Mouse (Mus musculus) cerebellum, adult 11 months (tissue): ENCODE measurements around the gene Trpm4.

Source experiments
- DNase-seq: peaks from one replicate; pipeline ENCODE4 v3.0.0; 2022

Gene Trpm4

DNA sequence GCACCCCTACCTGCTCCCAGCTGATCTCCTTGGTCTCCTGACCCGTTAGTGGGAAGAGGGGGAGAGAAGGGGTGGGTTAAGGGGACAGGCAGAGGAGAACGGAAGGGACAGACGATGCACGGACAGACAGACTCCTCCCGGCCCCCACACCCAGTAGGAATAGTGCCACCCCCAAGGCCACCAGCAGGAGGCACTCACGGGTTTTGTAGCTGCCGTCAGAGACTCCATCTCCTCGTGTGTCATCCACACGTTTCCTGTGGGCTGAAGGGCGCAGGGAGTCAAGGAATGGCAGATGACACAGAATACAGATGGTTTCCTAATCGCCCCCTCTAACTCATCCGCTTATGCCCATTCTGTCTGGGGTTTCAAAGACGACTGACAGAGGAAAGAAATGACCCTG lies 10.0 kb upstream of the Trpm4 start:
- DNase-seq, result no peak

DNA sequence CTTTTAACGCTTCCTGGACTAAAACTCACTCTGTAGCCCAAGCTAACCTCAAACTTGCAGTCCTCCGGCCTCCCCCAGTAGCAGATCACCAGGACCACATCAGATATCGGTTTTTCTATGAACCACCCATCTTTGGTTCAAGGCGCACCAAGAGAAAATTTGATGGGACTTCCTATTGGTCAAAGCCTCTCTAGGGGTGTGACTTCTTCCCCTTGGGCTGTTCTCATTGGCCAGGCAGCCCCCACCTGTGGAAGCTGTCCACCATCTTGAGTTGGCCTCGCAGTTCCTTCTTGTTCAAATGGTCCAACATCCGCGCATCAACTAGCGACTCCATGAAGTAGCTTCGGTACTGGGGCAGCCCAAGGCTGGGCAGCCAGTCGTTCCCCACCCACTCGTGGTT lies 8.5 kb upstream of the Trpm4 start:
- no peak for DNase-seq

DNA sequence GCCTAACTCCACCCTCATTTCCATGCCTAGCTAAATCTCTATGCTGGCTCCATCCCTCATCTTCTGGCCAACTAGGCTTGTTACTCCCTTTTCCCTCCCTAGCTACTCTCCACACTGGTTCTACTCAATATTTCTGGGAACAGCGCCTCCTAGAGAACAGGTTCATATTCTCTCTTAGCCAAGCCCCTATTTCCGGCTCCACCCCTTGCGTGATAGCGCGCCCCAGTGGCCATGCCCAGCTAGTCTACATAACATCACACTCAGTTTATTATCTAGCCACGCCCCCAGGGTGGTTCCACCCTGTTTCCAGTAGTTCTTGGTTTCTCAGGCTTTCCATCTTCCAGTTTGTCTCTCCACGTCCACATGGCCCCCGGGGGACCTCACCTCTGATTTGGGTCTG lies 7.7 kb upstream of the Trpm4 start:
- DNase-seq, result peak; percentile 65

- DNase-seq, result no peak
Measured at GRCm38 (mm10) chr7:45340669-45341068, 7.1 kb upstream of the Trpm4 start.

DNA sequence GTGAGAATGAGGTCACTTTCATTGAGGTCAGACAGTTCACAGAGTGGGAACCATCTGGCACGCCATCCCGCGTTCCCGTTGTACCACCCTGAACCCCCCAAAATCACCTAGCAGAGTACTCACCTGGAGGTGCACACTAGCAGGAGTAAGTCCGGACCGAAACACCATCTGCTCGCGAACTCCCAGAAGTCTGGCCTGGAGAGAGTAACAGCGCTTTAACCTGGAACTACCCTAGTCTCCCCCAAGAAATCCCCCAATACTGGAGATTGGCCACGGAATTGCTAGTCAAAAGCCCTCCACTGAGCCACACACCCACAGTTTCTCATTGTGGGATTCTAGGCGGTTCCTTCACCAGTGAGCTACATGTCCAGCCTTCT lies 6.5 kb upstream of the Trpm4 start:
- no peak for DNase-seq

- peak; percentile 66 for DNase-seq
Measured at GRCm38 (mm10) chr7:45339410-45340065, 6.0 kb upstream of the Trpm4 start.

GRCm38 (mm10) chr7:45338161-45338911 lies 4.8 kb upstream of the Trpm4 start:
- DNase-seq, result no peak

- no peak for DNase-seq
Measured at GRCm38 (mm10) chr7:45337469-45337868, 3.9 kb upstream of the Trpm4 start.

- no peak for DNase-seq
Measured at GRCm38 (mm10) chr7:45336319-45336718, 2.7 kb upstream of the Trpm4 start.

DNA sequence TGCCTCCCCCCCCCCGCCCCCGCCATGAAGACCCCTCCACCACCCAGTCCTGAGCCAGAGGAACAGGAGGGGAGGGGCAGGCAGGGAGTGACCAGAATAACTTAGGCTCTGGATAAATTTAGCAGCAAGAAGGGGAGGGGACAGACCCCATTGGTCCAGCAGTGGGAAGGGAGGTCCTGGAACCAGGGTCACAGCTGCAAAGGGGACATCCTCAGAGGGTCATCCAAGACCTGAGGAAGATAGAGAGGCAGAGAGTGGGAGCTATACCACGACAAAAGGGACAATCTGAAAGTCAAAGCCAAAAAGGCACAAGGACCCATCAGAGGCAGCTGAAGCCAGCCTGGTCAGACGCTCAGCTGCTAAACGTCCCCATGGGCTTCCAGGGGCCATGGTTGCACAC lies 1.5 kb upstream of the Trpm4 start, which contains the start of gene Hrc:
Gene Hrc, plus strand, starts transcription at position 235 of the 400 bp plus-strand sequence.
- DNase-seq, result no peak

- DNase-seq, result no peak
Measured at GRCm38 (mm10) chr7:45334605-45335004, 1.0 kb upstream of the Trpm4 start.

GRCm38 (mm10) chr7:45332685-45333425 lies 725 bp downstream of the Trpm4 start:
- DNase-seq, result no peak

- DNase-seq, result no peak
Measured at GRCm38 (mm10) chr7:45331502-45331901, 2.1 kb downstream of the Trpm4 start.

GRCm38 (mm10) chr7:45328841-45329475 lies 4.6 kb downstream of the Trpm4 start:
- DNase-seq, result no peak

DNA sequence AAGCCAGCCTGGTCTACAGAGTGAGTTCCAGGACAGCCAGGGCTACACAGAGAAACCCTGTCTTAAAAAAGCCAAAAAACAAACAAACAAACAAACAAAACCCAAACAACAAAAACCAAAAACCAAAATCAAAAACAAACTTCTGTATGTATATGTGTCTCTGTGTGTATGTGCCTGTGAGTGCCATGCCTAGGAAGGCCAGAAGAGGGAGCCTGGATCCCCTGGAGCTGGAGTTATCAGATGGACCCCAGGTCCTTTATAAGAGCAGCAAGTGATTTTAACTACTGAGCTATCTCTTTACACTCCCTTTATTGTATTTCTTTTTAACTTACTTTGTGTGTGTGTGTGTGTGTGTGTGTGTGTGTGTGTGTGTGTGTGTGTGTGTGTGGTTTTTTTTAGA lies 7.8 kb downstream of the Trpm4 start:
- no peak for DNase-seq

DNA sequence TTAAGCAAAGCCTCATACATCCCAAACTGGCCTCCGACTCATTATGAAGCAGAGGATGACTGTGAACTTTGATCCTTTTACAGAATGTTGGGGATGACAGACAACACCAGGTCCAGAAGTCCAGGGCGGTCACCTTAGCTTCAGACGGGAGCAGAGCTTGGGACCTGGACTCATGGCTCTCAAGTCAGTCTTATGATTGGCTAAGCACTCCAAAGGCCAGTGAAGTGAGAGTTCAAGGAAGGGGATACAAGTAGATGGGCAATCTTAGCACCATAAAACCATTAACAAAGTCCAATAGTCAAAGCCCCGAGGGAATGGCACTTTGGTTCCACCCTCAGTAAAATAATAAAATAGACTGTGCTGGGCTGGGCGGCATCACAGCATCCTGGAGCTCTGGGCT lies 10.5 kb downstream of the Trpm4 start:
- no peak for DNase-seq

- DNase-seq, result no peak
Measured at GRCm38 (mm10) chr7:45322245-45322644, 11.3 kb downstream of the Trpm4 start.

GRCm38 (mm10) chr7:45316536-45316935 lies 17.0 kb downstream of the Trpm4 start:
- no peak for DNase-seq

GRCm38 (mm10) chr7:45315182-45315701 lies 18.3 kb downstream of the Trpm4 start:
- DNase-seq, result no peak

DNA sequence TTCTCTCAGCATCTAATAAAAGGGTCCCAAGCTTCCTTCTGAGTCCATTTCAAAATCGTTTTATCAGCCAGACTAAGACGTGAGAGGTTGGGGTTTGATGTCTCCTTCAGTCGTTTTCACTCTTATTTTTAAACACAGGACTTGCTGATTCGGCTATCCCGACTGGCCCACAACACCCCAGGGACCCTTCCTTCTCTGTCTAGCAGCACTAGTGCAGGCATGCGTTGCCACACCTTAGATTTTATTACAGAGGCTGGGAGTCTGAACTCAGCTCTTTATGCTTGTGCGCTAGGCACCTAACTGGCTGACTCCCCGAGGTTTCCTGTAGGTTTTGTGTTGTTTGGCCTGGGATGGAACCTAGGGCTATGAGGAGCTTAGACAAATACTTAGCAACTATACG lies 20.1 kb downstream of the Trpm4 start:
- no peak for DNase-seq

DNA sequence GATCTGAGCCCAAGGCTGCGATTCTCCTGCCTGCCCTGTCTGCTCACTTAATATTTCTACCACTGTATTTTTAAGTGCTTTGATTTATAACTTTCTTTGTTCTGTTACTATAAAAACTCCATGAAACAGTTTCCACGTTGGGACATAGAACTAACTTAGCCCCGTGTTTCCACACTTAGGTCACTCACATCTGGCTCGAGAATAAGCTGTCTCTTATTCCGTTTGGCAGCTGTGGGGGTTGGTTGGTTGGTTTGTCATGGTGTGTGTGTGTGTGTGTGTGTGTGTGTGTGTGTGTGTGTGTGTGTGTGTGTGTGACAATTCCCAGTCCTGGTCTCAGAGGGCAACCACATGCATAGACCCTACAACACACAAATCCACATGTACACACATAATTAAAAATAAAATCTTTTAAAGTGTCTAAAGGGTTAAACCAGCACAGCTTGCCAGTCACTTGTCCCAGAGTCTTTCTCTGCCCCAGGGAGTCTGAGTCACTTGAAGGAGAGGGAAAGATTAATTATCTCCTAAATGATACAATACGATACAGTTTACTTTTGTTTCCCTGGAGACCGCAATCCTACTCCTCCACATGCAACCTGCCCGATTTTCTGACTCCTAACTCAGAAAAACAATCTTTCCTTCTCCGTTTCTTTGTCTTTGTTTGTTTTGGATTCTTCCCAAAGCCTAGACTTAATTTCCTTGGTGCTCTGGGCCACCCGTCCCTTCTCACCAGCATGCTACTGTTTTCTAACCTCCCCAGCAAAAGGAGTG lies 20.7 kb downstream of the Trpm4 start:
- DNase-seq, result no peak

DNA sequence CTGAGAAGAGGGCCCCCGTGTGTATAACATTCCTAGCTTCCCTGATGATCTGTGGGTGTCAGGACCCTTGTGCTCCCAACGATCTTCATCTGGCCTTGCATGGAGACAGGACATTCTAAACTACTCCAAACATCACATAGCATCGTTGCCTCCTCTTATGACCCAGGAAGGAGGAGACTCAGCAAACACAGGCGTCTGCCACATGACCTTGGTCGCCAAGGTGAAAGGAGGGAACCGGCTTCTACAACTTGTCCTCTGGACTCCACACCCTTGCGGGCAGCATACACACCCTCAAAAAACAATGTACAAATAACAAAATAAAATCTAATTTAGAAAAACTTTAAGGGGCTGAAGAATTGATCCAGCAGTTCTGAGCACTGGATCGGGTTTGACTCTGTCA lies 21.6 kb downstream of the Trpm4 start:
- no peak for DNase-seq
